Mouse (Mus musculus): ENCODE data around the gene Rptor. TPM values are rescaled to one million over a fixed set of nuclear protein-coding genes. Genes with fewer than 3 reads are reported as not detected.

Gene Rptor
- total RNA-seq, 2 experiments from 2014 or later, result 64.2 to 70.0 TPM

DNA sequence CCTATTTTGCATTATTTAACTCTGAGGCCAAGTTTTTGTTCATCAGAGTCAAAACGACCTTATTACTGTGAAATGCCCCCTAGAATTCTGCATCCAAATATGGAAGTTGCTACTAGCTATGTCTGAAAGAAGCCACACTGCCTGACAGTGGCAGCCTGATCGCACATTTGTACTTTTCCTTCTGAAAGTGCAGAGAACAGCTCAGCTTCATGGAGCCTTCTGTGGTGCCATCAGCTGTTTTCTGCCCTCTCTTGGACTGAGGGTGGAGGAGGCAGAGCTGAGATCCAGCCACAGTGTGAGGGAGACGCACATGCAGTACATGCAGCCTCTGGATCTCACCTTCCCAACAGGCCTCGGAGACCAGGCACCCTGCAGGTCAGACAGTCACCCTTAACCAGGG lies 265.9 kb downstream of the Rptor start:
- no peak overlapping the region for H3K4me3 ChIP-seq
- DNase-seq (ENCODE audit: extremely low spot score in 1 of 2, low spot score in 2 of 2), result no peak
- intact Hi-C loops (cut with DNase I), result no loop called here
- TF ChIP-seq CTCF (IDR thresholded peaks at IDR 0.05), result no peak
- peak overlapping the region; percentile 58 for H3K27ac ChIP-seq

DNA sequence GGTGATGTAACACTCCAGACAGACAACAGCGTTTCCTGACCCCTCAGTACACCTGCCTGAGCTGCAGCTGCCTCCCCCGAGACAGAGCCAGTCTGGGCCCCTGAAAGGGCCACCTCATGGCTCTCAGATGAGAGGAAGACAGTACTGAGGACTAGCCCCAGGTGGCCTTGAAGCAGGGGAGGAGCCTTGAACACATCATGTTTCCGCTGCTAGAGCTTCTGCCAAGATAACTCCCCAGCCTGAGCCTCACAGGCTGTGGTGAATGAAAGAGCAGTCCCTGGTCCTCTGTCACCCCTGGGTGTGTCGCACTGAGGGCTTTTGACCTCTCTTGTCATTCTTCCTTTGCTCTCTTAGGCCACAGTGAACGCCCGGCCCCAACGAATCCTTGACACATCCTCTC lies 268.4 kb downstream of the Rptor start:
- intact Hi-C loops (cut with DNase I), result no loop called here
- DNase-seq (ENCODE audit: extremely low spot score in 1 of 2, low spot score in 2 of 2), result no peak
- Histone ChIP-seq H3K27ac (no peak overlapping the region), H3K4me3 (no peak overlapping the region)
- TF ChIP-seq CTCF (IDR thresholded peaks at IDR 0.05), result no peak

DNA sequence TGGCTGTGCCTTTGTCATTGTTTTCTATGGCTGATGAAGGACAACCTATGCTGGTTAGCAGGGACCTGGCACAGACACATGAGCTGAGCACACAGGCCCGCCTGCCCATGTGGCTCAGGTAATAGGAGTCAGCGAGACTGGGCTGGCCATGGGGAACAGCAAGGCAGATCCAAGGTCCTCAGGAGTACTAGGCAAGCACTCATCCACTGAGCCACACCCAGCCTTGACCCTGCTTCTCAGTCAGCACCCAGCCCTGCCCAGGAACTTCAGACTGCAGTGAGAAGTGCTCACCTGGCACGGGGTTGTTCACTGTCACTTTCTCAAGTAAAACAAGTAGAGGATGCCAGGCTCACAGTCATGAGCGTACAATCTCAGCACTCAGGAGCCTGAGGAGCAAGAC lies 270.9 kb downstream of the Rptor start:
- intact Hi-C loops (cut with DNase I), result no loop called here
- no peak for TF ChIP-seq CTCF (IDR thresholded peaks at IDR 0.05)
- Histone ChIP-seq H3K27ac (no peak overlapping the region), H3K4me3 (no peak overlapping the region)
- no peak for DNase-seq (ENCODE audit: extremely low spot score in 1 of 2, low spot score in 2 of 2)

DNA sequence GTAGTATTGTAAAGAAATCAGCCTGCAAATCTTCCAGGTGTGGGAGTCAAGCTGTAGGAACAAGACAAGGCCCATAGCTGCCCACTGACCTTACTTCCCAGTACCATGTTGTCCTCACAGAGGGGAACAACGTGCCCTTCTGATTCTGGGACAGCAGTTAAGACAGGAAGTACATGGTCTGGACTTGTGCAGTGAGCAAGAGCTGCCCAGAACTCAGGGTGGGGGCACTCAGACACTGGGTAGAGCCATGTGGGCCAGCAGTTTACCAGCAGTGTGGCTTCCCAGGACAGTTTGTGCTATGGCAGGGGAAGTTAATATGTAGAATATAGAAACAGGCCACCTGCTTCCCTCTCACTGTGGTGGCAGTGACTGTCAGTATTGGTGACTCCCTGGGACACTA lies 272.1 kb downstream of the Rptor start:
- no peak for DNase-seq (ENCODE audit: extremely low spot score in 1 of 2, low spot score in 2 of 2)
- no peak overlapping the region for H3K4me3 ChIP-seq
- no peak for TF ChIP-seq CTCF (IDR thresholded peaks at IDR 0.05)
- H3K27ac ChIP-seq, result no peak overlapping the region
- intact Hi-C loops (cut with DNase I), result no loop called here

DNA sequence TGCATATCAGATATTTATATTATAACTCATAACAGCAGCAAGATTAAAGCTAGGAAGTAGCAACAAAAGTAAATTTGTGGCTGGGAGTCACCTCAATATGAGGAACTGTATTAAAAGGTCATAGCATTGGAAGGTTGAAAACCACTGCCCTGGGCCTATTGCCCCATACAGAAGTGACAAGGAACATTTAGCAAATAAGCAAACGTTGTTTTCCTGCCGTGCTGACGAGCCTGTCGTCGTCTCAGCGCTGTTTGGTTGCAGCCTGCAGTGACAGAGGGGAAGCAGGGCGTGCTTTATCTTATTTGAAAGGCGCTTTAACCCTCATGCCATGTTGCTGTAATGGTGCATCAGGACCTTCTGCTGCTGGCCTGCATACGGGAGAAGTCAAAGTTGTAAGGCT lies 273.0 kb downstream of the Rptor start:
- no peak overlapping the region for H3K27ac ChIP-seq
- no peak overlapping the region for H3K4me3 ChIP-seq
- no peak for DNase-seq (ENCODE audit: extremely low spot score in 1 of 2, low spot score in 2 of 2)
- no peak for TF ChIP-seq CTCF (IDR thresholded peaks at IDR 0.05)
- intact Hi-C loops (cut with DNase I), result no loop called here

DNA sequence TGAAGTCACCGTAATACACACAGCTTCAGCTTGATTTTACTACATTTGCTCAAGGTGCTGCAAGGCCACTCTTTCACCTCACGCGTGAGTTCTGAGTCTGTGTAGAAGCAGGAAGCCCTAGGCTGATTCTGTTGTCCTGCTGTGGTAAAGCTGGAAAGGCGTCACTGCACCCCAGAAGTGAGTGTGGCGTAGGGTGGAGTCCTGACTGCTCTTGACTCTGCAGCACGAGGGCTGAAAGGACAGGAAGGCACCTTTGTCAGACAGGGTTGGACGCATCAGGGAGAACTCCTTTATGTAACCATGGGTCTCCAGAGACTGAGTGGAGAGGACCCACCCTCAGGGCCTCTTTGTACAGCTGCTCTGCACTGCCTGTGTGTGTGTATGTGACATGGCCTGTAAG lies 274.4 kb downstream of the Rptor start:
- DNase-seq (ENCODE audit: extremely low spot score in 1 of 2, low spot score in 2 of 2), result no peak
- H3K4me3 ChIP-seq, result no peak overlapping the region
- intact Hi-C loops (cut with DNase I), result no loop called here
- TF ChIP-seq CTCF (IDR thresholded peaks at IDR 0.05), result no peak
- no peak overlapping the region for H3K27ac ChIP-seq

DNA sequence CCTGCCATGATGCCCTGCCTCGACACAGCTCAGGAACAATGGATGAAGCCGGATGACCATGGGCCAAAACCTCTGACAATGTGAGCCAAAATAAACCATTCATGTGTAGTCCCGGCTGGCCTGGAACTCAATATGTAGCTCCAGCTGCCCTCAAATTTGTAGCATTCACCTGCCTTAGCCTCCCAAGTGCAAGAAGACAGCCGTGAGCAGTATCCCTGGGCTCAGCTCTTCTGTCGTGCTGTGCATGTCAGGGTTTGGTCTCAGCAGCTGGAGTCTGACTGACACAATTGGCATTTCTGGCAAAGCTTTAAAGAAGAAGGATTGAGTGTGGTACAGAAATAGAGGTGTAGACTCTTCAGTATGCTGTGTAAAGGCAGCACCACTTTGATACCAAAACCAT lies 276.9 kb downstream of the Rptor start:
- Histone ChIP-seq H3K4me3 (no peak overlapping the region), H3K27ac (no peak overlapping the region)
- intact Hi-C loops (cut with DNase I), result no loop called here
- no peak for DNase-seq (ENCODE audit: extremely low spot score in 1 of 2, low spot score in 2 of 2)
- no peak for TF ChIP-seq CTCF (IDR thresholded peaks at IDR 0.05)

DNA sequence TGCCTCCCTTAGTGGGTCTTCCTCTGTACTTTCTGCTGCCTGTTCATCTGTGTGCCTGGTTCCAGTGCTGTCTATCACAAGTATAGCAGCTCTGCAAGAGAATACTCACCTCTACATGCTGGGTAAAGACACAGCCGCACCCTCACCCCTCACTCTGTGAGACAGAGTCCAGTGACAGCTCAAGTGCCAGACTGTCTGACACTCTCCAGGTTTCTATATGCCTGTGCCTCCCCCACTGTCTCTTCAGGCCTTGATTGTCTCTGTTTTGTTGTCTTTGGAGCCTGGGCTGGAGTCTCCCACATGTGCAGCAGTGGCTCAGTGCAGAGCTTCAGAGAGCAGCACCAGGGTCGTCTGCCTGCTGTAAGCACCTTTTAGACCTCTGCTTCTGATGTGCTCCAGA lies 280.9 kb downstream of the Rptor start:
- Histone ChIP-seq H3K27ac (no peak overlapping the region), H3K4me3 (no peak overlapping the region)
- no peak for TF ChIP-seq CTCF (IDR thresholded peaks at IDR 0.05)
- intact Hi-C loops (cut with DNase I), result no loop called here
- DNase-seq (ENCODE audit: extremely low spot score in 1 of 2, low spot score in 2 of 2), result no peak

DNA sequence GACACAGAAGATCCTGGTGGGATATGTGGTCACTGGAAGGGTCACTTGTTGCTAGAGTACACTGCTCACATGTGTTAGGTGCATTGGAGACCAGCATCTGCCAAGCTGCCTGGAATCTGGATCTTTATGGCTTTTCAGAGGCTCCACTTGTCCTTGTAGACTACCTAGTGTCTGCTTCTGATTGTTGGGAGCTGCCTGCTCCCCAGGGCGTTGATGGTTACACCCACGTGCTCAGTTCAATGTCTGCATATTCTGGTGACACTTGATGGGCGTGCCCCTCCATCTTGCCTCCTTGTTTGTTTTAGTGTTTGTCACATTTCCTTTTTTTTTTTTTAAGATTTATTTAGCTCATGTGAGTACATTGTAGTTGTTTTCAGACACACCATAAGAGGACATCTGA lies 287.3 kb downstream of the Rptor start:
- TF ChIP-seq CTCF (IDR thresholded peaks at IDR 0.05), result no peak
- no peak for DNase-seq (ENCODE audit: extremely low spot score in 1 of 2, low spot score in 2 of 2)
- Histone ChIP-seq H3K27ac (no peak overlapping the region), H3K4me3 (no peak overlapping the region)
- intact Hi-C loops (cut with DNase I), result no loop called here

DNA sequence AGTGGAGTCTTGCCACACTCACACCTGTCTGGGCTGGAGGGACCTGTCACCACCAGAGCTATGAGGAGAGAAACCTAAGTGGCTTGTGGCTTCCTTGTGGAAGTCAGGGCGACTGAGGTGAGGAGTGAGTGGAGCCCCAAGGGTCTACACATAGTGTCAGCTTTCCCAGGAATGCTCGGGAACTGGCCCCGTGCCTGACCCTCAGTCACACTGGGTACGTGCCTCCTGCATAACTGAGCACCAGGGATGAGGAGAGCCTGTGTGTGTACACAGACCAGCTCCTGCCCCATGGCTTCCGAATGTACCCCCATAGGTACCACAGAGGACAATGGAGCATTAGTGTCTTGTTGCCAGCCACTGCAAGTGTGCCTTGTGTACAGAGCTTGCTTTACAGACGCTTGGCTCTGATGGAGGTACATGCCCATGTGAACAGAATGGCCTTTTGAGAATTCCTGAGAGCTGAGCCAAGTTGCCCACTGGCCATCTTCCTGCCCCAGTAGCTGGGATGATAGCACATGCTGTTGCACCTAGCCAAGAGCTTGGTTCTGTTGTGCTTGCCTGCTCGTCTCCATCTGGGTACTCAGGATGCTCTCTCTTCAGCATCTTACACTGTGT lies 289.0 kb downstream of the Rptor start:
- no peak overlapping the region for H3K27ac ChIP-seq
- H3K4me3 ChIP-seq, result no peak overlapping the region
- no peak for TF ChIP-seq CTCF (IDR thresholded peaks at IDR 0.05)
- DNase-seq (ENCODE audit: extremely low spot score in 1 of 2, low spot score in 2 of 2), result no peak
- intact Hi-C loops (cut with DNase I), result no loop called here

DNA sequence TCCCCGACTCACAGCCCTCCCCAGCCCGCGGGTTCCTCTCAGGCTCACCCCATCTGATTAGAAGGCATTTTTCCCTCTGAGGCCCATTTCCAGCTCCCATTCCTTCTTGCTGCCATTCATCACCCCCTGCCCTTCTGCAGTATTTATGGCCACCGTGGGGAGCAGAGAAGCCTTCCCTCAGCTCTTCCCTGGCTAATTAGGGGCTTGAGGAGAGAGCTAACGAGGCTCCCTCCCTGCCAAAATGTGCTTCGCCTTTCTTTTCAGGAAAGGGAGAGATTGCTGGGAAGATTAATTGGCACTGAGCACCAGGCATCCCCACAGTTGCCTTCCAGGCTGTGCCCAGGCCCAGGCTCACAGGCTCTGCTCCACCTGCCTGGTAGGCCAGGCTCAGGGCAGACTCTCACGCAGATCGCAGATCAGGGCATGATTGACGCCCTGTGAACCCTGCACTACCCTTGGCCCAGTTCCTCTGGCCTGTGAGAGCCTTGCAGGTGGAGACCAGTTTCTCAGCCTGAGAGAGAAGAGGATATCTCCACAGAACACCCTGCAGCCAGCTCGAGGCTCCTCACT lies 291.0 kb downstream of the Rptor start:
- intact Hi-C loops (cut with DNase I), result no loop called here
- H3K4me3 ChIP-seq, result no peak overlapping the region
- no peak for DNase-seq (ENCODE audit: extremely low spot score in 1 of 2, low spot score in 2 of 2)
- H3K27ac ChIP-seq, result no peak overlapping the region
- no peak for TF ChIP-seq CTCF (IDR thresholded peaks at IDR 0.05)

DNA sequence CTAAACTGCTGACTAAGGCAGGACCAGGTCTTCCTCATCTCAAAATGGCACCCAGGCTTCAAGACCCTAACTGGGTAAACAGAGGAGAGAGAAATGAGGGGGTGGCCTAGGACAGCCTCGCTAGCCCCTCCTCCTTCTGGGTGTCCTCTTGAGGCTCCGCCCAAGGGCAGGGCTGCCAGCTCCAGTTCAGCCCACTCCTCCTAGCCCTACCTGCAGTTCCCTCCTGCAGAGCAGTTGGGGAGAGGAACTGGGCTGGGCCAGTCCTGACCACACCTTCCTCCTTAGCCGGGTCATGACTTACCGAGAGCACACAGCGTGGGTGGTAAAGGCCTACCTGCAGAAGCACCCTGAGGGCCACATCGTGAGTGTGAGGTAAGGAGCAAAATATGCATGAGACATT lies 291.9 kb downstream of the Rptor start:
- Histone ChIP-seq H3K27ac (no peak overlapping the region), H3K4me3 (no peak overlapping the region)
- intact Hi-C loops (cut with DNase I), result no loop called here
- no peak for TF ChIP-seq CTCF (IDR thresholded peaks at IDR 0.05)
- DNase-seq (ENCODE audit: extremely low spot score in 1 of 2, low spot score in 2 of 2), result no peak

DNA sequence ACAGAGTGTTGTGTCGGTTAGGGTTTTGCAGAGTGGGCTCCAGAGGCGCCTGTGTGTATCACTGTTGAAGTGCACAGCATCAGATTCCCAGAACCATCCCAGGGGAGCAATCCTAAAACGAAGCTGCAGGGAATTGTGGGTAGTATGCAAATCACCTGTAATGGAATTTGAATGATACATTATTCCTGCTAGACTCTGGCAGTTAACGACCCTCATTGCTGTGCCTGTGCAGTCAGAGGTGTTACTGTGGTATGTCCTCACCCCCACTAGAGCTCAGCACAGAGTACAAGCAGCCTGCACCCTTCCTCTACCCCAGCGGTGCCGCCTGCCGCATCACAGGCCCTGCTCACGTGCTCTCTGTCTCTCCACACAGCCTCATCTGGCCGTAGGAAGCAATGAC lies 294.3 kb downstream of the Rptor start:
- no peak for DNase-seq (ENCODE audit: extremely low spot score in 1 of 2, low spot score in 2 of 2)
- no peak; the same call in 1 of the 2 replicates for TF ChIP-seq CTCF (IDR thresholded peaks at IDR 0.05)
- intact Hi-C loops (cut with DNase I), result no loop called here
- H3K4me3 ChIP-seq, result no peak overlapping the region
- H3K27ac ChIP-seq, result no peak overlapping the region
